Mouse (Mus musculus) c-Kit-negative CD71-positive TER-119-positive erythroid progenitor cells, embryonic 14.5 days (primary cell): ENCODE measurements around the gene Nr0b2.

ENCODE experiments used
- DNase-seq: peaks from one replicate; pipeline ENCODE4 v3.0.0-alpha.2; 2013; ENCODE audit warnings: low read depth, low spot score

Nr0b2 gene

GRCm38 (mm10) chr4:133605330-133605729, 52.2 kb downstream of the Nr0b2 start:
- DNase-seq: no peak
